Mouse (Mus musculus) lung, postnatal 0 days (tissue): ENCODE measurements around the gene Nufip1. TPM values are rescaled to one million over a fixed set of nuclear protein-coding genes. Genes with fewer than 3 reads are reported as not detected.
A peak's percentile ranks its signal among the peaks of the same experiment; 100 is the strongest.
"Not testable (repeated sequence)": the region's sequence is repeated elsewhere in the genome, so short reads cannot be mapped to it uniquely, and the experiment has no call there.

Experiments used
- ATAC-seq: fragments of 200-750 bp; cut with Nextera tagmentation; 2 replicates; pipeline ENCODE4 v1.8.0; 2017; ENCODE audit warnings: moderate library complexity
- DNase-seq: peaks from one replicate; pipeline ENCODE4 v3.0.0-alpha.2; 2016; ENCODE audit warnings: low spot score
- H3K27ac ChIP-seq: fragments of 300-500 bp; sonication (generic); 2 replicates; pipeline ENCODE4 v1.5.1; 2014; ENCODE audit warnings: antibody characterized with exemption, mild to moderate bottlenecking, low read length, mixed read lengths
- H3K27me3 ChIP-seq: fragments of 300-500 bp; sonication (generic); replicated peaks from 2 replicates; pipeline ENCODE4 v1.6.1; 2014; ENCODE audit warnings: low read length, mixed read lengths; ENCODE audit not compliant: insufficient read depth
- H3K36me3 ChIP-seq: fragments of 300-500 bp; sonication (generic); 2 replicates; pipeline ENCODE4 v1.6.1; 2014; ENCODE audit warnings: low read length, mixed read lengths; ENCODE audit not compliant: insufficient read depth
- H3K4me1 ChIP-seq: fragments of 300-500 bp; sonication (generic); 2 replicates; pipeline ENCODE4 v1.6.1; 2014; ENCODE audit warnings: antibody characterized with exemption, low read depth, low read length, mixed read lengths; ENCODE audit not compliant: insufficient read depth
- H3K4me2 ChIP-seq: fragments of 300-500 bp; sonication (generic); replicated peaks from 2 replicates; pipeline ENCODE4 v1.6.1; 2014; ENCODE audit warnings: low read depth, mild to moderate bottlenecking, low read length, moderate library complexity, mixed read lengths
- H3K4me3 ChIP-seq: fragments of 300-500 bp; sonication (generic); 2 replicates; pipeline ENCODE4 v1.5.1; 2014; ENCODE audit warnings: low read depth, low read length
- H3K9ac ChIP-seq: fragments of 300-500 bp; sonication (generic); replicated peaks from 2 replicates; pipeline ENCODE4 v1.6.1; 2014; ENCODE audit warnings: low read depth, mild to moderate bottlenecking
- H3K9me3 ChIP-seq: fragments of 300-500 bp; sonication (generic); 2 replicates; pipeline ENCODE4 v1.6.1; 2016; ENCODE audit warnings: low read length, mixed read lengths
- CTCF ChIP-seq: IDR thresholded peaks from 2 replicates; pipeline ENCODE4 v1.5.1; 2016; ENCODE audit warnings: antibody characterized with exemption, mild to moderate bottlenecking
- EP300 ChIP-seq: IDR thresholded peaks from 2 replicates; pipeline ENCODE4 v1.6.1; 2016; ENCODE audit warnings: antibody characterized with exemption, mild to moderate bottlenecking, control low read depth
- WGBS: fragments of 180-500 bp; shearing (Covaris S2); extraction: QIAGEN DNeasy Blood & Tissue Kit; methylation state at CpG from one replicate; pipeline ENCODE4 v1.1.7; 2014; 5-methylcytosine and 5-hydroxymethylcytosine counted together
- polyA plus RNA-seq: library from polyadenylated mRNA; unstranded; fragments of >200 nt; fragmentation: Nextera tagmentation; extraction: Ambion mirVana; gene quantifications from 2 replicates; pipeline ENCODE4 v1.2.1, GENCODE M21; 2015

Gene Nufip1
- polyA plus RNA-seq, 1 experiment from 2014 or later, result 6.1 TPM

DNA sequence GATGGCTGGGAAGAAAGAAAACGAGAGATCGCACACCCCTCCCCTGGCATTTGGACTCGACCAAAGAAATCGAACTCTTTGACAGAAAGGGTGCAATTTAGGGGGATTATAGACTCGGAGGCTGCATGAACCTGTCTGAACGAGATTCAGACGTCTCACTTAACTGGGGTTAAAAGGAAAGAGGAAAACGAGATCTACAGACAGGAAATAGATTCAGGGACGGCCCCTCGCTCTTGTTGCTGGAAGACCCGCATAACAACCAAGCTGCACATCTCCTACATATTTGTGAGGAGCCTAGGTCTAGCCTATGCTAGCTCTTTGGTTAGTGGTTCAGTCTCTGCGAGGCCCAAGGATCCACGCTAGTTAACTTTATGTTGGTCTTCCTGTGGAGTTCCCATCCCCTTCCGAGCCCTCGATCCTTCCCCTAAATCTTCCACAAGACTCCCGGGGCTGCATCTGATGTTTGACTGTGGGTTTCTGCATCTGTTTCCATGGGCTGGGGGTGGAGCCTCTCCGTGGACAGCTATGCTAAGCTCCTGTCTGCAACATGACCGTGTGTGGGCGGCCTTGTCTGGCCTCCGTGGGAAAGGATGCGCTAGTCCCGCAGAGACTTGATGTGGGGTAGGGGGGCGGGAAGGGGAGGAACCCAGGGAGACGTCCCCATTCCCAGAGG is 42.4 kb downstream of the Nufip1 start:
- H3K4me2 ChIP-seq, result peak overlapping the region; percentile 60
- WGBS, result 9% methylated on average over 24 of the region's 24 CpGs
- DNase-seq (peak; percentile 33), ATAC-seq (no peak)
- no peaks in the 10 kb centered on the region for H3K27me3 ChIP-seq
- H3K9me3 ChIP-seq, result no peaks in the 10 kb centered on the region
- H3K9ac ChIP-seq, result 0 out of 2 replicates have a peak overlapping the region, but pooled peaks have one; percentile 23
- H3K36me3 ChIP-seq, result no peaks in the 10 kb centered on the region
- TF ChIP-seq EP300 (no peak), CTCF (no peak)
- peak overlapping the region; percentile 68 for H3K27ac ChIP-seq
- H3K4me1 ChIP-seq, result peaks cover 24% of the 10 kb centered on the region; the same call in 1 of the 2 replicates
- H3K4me3 ChIP-seq, result peak overlapping the region; percentile 71

DNA sequence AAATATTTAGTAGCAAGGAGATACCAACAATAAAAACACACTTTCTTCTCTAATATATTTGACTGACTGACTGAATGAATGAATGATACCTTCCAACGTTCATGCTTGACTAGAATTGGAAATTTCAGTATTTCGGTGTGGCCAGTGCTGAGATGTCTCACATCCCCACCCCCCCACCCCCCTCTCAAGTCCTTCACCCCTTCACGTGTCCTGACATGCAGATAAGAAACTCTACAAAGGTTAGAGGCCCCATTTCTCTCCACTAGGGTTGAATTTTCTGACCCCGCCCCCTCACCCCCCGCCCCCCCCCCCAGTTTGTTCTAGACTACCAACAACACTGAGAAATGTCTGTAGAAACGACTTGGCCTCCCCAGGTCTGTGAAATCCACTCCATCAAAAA is 43.1 kb downstream of the Nufip1 start:
- no peaks in the 10 kb centered on the region for H3K36me3 ChIP-seq
- no peak overlapping the region for H3K4me3 ChIP-seq
- H3K4me1 ChIP-seq, result peaks cover 24% of the 10 kb centered on the region; the same call in 1 of the 2 replicates
- DNase-seq (no peak), ATAC-seq (no peak)
- H3K9me3 ChIP-seq, result no peaks in the 10 kb centered on the region
- H3K27me3 ChIP-seq, result no peaks in the 10 kb centered on the region
- no peak overlapping the region for H3K27ac ChIP-seq
- H3K9ac ChIP-seq, result no peak overlapping the region
- TF ChIP-seq CTCF (no peak), EP300 (no peak)
- WGBS, result 31% methylated on average over 6 of the region's 6 CpGs
- no peak overlapping the region for H3K4me2 ChIP-seq

DNA sequence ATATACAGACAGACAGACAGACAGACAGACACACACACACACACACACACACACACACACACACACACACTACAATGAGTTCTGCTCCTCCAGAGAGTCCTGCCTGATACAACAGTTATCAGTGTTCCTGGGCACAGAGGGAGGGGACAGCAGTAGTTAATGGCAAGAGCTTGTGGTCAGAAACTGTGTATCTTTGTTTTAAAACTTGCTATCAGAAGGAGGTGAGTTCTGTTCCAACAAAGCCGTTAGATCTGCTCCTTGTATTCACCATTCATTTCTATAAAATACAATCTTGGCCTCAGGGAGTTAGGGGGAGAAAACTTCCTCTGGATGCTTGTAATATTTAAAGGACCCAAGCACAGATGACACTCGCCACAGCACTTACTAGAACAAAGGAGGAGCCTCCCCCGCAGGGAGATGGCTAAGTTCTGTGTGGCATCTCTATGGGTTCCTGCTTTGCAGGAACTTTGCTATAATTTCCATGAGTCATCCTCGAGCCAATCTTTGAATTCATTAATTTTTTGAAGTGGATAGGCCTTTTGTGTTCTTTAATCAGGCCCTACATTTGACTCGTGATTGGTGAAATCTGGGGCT is 47.6 kb downstream of the Nufip1 start:
- 69% methylated on average over 5 of the region's 5 CpGs for WGBS
- H3K9me3 ChIP-seq, result no peaks in the 10 kb centered on the region
- no peak for DNase-seq
- no peak overlapping the region for H3K4me2 ChIP-seq
- H3K36me3 ChIP-seq, result no peaks in the 10 kb centered on the region
- H3K27me3 ChIP-seq, result no peaks in the 10 kb centered on the region
- H3K9ac ChIP-seq, result no peak overlapping the region
- TF ChIP-seq CTCF, result no peak
- TF ChIP-seq EP300, result no peak
- no peak for ATAC-seq
- no peak overlapping the region for H3K27ac ChIP-seq
- peaks cover under 1% of the 10 kb centered on the region; the same call in 1 of the 2 replicates for H3K4me1 ChIP-seq
- H3K4me3 ChIP-seq, result no peak overlapping the region

DNA sequence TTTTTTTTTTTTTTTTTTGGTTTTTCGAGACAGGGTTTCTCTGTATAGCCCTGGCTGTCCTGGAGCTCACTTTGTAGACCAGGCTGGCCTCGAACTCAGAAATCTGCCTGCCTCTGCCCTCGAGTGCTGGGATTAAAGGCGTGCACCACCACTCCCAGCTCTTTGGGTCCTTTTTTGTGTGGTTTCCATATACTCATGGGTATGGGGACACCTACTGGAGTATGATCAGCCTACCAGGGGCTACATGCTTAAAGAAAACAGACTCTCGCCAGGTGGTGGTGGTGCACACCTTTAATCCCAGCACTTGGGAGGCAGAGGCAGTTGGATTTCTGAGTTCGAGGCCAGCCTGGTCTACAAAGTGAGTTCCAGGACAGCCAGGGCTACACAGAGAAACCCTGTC is 49.9 kb downstream of the Nufip1 start:
- not testable (repeated sequence) for H3K9me3 ChIP-seq, H3K4me1 ChIP-seq, H3K27me3 ChIP-seq, H3K4me2 ChIP-seq, H3K36me3 ChIP-seq, H3K9ac ChIP-seq, H3K4me3 ChIP-seq, ATAC-seq, DNase-seq, H3K27ac ChIP-seq
- WGBS, result 87% methylated on average over 5 of the region's 6 CpGs

- H3K9me3 ChIP-seq, result no peaks in the 10 kb centered on the region
- ATAC-seq (no peak), DNase-seq (no peak)
- WGBS, result 35% methylated on average over 11 of the region's 11 CpGs
- H3K9ac ChIP-seq, result no peak overlapping the region
- no peak overlapping the region for H3K4me2 ChIP-seq
- 0 out of 2 replicates have a peak, but pooled peaks cover 3% of the 10 kb centered on the region for H3K27me3 ChIP-seq
- H3K36me3 ChIP-seq, result no peaks in the 10 kb centered on the region
- H3K27ac ChIP-seq, result no peak overlapping the region
- no peak overlapping the region for H3K4me3 ChIP-seq
- no peaks in the 10 kb centered on the region for H3K4me1 ChIP-seq
- no peak for TF ChIP-seq CTCF
- no peak for TF ChIP-seq EP300
Measured at GRCm38 (mm10) chr14:76164236-76164635, 53.5 kb downstream of the Nufip1 start.

DNA sequence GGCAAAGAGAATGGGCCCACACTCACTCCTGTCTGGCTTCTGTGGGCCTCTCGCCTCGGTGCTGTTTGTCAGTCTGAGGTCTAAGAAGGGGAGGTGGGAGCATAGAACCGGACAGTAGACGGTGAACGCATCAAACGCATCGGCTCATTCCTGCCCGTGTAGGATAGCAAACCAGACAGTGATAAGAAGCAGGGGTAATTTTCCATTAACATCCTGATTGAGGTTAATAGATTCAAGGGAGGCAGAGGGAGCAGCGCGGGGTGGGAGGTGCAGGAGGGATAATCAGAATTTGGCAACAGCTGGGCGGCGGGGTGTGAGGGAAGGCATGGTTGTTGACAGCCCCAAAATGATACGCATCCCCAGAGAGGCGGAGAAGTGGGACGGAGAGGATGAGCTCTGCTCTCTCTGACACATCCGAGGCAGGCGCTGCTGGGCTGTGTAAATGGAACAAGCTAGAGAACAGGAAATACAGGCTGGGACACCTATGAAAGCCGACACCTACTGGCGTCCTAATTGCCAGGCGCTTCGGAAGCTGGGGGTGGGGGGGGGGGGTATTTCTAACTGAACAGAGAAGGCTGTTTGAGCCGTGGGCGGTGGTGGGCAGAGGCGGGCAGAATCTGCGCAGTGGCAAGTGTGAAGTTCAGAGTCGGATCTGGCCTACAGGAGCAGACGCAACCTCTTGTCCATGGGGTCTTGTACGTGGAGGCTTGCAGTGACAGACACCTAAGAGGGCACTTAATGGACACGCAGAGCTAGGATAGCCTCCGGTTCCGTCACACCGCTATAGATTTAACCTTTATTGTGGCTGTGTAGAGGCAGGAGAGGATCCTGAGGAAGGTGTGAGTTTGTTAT is 54.4 kb downstream of the Nufip1 start:
- Histone ChIP-seq H3K27me3 (0 out of 2 replicates have a peak, but pooled peaks cover 3% of the 10 kb centered on the region), H3K9me3 (no peaks in the 10 kb centered on the region), H3K4me3 (no peak overlapping the region; the same call in 1 of the 2 replicates), H3K27ac (no peak overlapping the region), H3K9ac (no peak overlapping the region), H3K4me1 (no peaks in the 10 kb centered on the region), H3K36me3 (no peaks in the 10 kb centered on the region), H3K4me2 (peak overlapping the region; percentile 6)
- ATAC-seq (peak; percentile 47; the same call in 1 of the 2 replicates), DNase-seq (peak; percentile 60)
- TF ChIP-seq EP300 (no peak), CTCF (no peak)
- WGBS, result 20% methylated on average over 30 of the region's 32 CpGs
